Mouse (Mus musculus) skeletal muscle tissue, adult 2 months (tissue): Measurements from ENCODE around the gene Prex1.
"Not testable (repeated sequence)": the region's sequence is repeated elsewhere in the genome, so short reads cannot be mapped to it uniquely, and the experiment has no call there.

Experiments
- DNase-seq: peaks from one replicate; pipeline ENCODE4 v3.0.0-alpha.2; 2012; ENCODE audit warnings: low read depth, low spot score

Gene Prex1

DNA sequence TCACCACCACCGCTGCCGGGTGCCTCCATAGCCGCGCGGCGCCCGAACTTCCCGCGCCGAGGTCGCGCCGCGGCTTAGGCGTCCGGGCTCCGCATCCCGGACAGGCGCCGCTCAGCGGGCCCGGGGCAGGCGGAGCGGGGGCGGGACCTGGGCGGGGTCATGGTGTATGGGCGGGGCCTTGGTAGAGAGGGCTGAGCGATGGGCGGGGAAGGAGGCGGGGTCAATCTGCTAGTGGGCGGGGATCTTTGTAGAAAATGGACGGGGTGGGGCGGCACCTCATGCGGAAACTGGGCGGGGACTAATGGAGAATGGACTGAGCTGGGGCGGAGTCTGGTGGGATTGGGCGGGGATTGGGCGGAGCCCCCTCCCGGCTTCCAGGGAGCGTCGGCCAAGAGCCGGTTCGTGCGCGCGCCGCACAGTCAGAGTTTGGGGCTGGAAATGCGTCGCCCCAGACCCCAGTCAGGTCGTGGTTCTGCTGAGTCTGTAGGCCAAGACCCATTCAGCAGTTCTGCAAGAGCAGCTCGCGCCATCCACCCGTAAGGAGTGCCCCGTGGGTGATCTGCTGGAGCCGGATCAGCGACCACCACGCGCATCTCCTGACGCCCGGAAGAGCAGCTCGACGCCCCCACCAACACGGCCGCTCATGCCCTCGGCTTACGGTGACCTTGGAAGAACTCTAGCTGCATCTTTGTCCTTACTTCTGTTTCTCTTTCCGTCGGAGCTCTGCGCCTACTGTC lies at the start of gene Prex1:
TSS of gene Prex1 (minus strand) at position 143 of the 737 bp plus-strand sequence.
- DNase-seq = peak; percentile 97

DNA sequence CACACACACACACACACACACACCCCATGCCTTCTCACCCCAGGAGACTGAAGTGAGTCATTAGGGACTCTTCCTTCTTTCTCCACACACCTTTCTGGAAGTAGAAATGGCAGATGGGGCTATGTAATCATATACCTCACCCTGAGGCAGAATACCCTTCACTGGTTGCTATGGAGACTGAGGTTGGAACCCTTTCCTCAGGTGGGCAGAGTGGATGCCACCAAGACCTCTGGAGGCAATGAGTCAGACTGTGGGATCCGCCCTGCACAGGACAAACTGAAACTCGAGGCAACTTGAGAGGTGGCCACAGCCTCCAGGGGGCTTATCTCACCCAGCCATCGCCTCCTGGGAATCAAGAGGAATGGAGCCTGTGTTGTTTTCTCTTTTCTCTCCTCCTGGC lies 44.3 kb upstream of the Prex1 start:
- DNase-seq = no peak

DNA sequence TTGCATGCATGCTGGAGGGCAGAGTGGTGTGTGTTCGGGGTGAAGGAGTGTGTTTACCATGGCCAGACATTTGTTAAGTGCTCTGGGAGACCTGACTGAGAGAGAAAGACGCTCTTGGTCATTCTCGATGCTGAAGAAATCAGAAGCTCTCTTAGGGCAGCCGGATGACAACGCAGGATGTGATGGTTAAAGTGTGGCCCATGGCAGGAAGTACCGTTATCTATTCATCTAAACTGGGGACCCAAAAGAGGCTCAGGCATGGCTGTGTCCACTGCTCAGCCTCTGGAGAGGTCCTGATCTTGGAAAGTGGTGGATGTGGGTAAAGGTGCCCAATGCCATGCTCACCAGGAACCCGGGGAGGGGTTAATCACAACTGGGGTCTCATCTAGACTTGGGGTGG lies 41.1 kb upstream of the Prex1 start:
- DNase-seq = no peak

DNA sequence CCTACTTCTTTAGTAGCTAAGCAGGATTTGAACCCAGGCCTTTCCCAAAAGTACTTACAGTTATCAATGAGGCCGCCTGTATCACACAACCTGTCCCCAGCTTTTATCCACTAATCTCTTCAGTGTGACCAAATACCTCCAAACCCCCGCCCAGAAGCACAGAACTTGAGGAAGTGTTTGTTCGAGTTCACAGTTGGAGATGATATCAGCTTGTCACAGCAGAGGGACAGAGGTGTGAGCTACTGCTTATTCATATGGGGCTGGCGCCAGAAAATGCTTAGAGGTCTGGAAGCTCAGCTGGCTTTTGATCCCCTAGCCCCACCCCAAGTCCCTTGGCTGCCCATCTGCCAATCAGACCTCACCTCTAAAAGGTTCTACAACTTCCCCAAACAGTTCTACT lies 40.6 kb upstream of the Prex1 start:
- DNase-seq = no peak

DNA sequence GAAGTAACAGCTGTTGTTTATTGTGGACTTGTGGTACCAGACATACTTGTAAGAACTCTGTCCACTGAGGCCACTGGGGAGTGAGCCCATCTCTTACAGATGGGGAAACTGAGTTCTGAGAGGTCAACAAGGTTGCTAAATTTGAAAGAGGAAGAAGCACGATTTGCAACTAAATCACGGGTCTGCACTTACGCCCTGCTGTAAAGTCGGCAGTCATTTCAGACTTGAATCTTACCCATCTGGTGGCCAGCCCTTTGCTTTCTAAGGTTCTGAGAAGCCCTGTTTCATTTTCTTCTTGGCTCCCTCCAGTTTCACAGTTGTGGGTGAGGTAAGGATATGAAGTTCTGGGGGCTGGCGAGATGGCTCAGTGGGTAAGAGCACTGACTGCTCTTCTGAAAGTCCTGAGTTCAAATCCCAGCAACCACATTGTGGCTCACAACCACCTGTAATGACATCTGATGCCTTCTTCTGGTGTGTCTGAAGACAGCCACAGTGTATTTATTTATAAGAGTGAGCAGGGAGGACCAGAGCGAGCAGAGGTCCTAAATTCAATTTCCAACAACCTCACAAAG lies 37.1 kb upstream of the Prex1 start:
- no peak for DNase-seq

DNA sequence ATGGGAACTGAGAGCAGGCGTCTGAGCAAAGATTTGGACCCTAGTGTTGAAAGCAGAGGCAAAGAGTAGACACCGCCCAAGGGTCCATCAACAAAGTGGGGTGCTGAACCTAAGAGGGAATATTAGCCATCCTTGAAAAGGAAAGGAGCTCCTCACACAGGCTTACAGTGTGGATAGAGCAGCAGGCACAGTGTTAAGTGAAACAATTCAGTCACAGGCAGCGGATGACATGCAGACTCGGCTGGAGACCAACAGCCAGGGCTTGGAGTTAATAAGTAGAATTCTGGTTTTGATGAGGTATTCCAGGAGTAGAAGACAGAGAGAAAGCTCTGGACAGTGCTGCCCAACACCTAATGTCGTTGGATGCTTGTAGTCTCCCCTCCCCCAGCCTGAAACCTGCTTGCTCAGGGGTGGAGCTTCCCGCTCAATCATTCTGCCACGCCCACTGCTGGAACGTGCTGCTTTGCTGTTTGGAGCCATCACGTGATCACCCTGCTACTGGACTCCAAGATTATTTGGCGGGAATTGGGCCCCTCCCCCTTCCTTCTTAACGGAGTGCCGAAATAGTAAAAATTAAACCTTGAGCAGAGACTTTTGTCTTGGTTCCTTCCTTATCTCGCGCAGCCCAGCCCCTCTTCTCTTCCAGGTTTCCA lies 32.8 kb upstream of the Prex1 start:
- not testable (repeated sequence) for DNase-seq

DNA sequence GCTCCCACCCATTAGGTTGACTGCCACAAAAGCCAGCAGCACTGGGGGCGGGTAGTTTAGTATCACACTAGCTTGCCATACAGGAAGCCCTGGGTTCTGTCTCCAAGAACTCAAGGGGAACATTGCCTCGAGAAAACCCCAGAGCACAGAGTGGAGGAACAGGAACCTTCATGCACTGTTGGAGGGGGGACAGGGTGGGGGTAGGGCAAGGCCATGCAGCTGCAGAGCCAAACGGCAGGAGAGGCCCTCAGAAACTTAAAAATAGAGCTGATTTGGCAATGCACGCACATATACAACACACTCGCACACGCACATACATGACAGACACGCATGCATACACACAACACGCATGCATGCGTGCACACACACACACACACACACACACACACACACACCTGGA lies 32.2 kb upstream of the Prex1 start:
- DNase-seq = no peak

DNA sequence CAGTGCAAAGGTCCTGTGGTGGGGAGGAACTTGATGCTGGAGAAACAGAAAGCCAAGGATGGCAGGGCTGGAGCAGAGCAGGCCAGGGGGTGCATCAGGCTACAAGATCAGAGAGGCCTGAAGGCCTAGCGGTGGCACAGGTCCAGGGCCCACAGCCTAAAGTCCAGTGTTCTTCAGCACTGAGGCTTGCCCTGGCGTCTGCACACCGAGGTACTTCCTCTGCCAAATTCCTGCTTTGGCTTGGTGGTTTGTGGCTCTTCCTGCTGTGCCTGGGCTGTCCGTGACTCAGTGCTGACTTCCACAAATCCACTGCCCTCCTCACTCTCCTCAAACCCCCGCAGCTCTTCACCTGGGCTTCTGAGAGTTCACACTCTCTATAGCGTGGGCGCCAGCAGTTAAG lies 30.8 kb upstream of the Prex1 start:
- DNase-seq = peak; percentile 25

DNA sequence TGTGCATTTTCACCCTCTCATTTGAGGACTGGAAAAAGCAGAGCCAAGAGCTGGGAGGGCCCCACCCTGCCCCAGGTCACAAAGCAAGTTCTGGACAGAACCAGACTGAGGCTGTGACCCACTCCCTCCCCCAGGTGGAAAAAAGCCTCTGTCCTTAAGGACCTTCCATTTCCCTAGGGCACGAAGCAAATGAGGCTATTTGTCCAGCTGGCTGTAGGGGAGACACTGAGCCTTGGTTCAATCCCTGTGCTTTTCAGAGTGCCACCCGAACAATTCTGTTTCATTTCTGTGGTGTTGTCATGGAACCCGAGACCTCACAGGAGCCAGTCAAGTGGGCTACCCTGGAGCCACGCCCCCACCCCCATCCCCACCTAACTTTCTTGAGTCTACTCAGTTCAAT lies 29.9 kb upstream of the Prex1 start:
- no peak for DNase-seq

DNA sequence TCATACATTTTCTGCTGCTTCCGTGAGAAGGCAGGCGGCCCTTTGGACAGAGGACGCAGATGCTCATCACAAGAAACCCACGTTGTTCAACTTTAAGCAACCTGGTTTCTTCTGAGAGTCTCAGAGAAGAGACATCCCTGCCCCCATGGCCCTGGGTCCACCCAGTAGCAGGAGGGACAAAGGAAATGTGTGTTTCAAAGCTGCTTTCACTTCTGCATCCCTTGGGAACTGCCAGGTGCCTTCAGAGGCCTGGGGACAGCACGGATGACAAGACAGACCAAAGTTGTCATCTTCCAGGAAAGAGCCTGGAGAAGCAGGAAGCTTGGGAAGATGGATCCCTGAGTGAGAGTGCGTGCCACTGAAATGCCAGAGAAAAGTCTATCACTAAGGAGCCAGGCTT lies 27.8 kb upstream of the Prex1 start:
- DNase-seq = no peak

DNA sequence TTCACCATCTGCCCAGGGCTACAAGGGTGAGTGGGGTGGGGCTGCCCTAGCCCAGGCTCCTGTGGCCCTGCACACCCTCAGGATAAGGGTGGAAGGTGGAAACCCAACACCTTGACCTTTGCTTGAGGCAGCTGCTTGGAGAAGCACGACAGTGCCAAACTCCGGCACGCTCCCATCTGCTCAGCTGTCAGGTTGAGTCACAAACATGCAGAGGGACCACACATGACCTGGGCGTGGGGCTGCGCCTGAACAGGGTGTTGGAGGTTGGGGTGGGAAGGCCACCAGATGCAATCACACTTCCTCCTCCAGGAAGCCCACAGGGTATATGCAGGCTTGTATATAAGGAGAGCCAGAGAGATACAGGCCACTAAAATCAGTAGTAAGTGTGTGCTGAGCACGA lies 26.8 kb upstream of the Prex1 start:
- peak; percentile 94 for DNase-seq

DNA sequence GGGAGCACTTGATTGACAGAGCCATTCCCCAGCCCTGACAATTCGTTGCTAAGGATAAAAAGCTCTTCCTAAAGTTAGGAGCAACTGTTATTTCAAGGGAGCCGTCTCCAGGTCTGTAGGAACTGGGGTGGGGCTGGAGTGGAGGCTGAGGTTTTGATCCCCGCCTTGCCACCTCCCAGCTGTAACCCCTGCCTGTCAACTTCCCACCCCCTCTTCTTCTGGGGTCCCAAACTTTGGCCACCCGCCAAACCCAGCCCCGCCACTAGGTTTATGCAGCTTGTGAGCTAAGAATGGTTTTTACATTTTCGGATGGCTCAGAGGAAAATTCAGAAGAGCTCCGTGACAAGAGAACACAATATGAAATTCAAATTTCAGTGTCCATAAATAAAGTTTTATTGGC lies 23.7 kb upstream of the Prex1 start:
- DNase-seq = no peak

DNA sequence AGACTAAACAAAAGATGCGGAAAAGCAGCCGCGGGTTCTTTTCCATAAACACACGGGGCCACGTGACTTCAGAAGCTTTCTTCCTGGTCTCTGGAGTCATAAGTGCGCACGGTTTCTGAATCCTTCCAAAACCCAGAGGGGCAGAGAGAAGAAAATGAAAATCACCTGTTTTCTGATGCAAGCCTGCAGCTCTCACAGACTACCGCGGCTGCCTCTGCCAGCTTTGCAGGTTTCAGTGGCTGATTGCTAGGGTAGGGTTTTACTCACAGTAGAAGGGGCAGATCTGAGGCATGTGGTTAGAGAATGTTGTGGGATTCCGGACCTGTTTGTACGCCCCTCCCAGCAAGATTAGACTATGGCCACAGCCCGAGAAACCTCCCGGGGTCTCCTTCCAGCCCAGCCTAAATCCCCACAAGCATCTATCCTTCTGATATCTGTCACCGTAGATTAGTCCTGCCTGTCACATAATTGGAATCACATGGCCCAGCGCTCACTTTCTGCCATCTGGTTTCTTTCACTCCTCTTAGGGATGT lies 21.9 kb upstream of the Prex1 start:
- DNase-seq = no peak

DNA sequence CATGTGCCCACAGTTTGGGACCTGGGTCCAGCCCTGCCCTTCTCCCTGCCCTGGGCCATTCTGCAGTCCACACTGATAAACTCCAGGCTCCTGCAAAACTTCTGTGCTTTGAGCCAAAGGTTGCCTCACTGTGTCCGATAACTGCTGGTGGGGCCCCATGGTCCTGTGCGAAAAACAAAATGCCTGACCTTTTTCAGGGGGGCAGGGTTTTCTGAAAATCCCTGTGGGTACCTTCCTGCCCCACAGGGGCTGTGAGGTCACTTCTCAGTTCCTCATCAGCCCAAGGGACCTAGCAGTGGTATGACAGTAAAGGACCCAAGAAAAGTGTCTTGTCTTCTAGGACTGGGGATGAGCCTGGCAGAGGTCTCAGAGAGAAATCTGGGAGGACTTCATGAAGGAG lies 19.2 kb upstream of the Prex1 start:
- DNase-seq = no peak

DNA sequence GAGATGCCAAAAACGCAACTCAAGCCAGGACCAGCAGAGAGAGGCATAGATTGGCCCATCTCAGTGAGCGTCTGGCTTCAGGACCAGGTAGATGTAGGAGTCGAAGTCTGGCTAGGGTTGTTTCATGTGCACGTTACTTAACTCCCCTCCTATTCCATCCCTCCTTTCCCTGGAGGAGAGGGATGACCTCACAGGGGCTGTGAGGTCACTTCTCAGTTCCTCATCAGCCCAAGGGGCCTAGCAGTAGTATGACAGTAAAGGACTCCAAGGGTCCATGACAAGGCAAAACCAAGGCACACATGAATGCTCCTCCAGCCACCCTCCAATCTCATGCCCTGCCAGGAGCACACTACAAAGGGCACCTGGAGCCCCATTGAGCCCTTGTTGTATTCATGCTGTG lies 18.5 kb upstream of the Prex1 start:
- DNase-seq = no peak

DNA sequence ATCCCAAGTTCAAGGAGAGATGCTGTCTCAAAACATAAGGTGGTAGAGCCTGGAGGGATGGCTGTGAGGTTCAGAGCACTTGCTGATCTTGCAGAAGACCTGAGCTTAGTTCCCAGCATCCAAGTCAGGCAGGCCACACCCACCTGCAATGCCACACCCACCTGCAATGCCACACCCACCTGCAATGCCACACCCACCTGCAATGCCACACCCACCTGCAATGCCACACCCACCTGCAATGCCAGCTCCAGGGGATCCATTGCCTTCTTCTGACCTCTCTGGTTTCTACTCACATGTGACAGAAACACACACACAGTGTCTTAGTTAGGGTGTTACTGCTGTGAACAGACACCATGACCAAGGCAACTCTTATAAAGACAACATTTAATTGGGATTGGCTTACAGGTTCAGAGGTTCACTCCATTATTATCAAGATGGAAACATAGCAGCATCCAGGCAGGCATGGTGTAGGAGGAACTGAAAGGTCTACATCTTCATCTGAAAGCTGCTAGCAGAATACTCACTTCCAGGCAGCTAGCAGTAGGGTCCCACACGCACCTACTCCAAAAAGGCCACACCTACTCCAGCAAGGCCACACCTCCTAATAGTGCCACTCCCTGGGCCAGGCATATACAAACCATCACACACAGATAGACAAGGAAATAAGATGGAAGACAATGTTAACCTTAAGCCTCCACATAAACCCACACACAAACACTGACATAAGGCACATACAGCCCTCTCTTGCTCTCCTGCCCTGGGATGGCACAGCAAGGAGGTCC lies 17.7 kb upstream of the Prex1 start:
- DNase-seq = not testable (repeated sequence)

DNA sequence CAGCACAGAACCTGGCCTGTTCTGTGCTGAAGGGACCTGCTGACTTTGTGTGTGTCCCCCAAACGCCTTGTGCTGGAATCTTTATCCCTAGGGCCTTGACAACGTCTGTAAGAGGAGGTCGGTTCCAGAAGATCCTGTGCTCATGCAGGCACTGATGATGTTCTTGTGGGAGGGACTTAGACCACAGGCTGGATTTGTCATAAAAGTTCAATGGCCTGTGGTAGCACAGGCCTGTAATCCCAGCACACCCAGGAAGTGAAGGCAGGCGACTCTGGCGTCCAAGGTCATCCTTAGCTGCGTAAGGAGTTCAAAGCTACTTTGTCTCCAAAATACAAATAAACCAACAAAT lies 16.9 kb upstream of the Prex1 start:
- DNase-seq = peak; percentile 61

DNA sequence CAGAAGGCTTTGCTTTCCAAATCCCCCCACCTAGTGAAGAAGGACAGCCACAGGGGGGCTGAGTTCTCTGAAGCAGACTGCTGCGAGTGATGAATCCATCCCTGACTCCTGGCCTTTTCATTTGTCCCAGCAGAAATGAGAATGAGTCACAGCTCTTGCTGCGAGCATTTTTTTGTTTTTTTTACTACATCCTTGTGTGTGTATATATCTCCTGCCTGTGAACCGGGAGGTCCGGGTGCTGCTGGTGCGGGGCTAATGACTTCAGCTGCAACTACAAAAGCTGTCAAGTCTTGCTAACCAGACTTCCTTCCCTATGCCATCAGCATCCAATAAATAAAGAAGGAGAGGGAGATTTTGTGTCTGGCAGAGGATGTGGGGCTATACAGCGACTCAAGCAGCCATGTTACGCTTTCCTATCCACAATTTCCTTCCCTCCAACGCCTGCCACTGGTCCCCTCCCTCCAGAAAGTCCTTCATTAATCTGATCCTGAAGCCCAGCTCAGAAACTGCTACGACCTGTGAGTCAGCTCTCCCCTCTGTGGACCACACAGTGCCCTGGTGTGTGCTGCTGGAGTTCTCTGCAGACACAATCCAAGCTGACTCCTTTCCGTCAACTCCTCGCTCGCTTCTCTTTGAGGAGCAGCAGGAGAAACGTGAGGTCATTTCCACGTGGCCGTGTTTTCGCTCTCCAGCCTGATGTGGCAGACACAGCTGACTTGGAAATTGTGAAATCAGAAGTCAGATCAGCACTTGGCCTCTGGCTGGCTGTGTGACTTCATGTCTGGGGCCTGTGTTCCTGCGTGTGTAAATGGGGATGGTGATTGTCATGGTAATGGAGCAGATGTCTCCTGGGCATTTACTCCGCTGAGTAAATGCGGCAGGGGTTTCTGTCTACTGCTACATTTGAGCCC lies 16.3 kb upstream of the Prex1 start:
- peak; percentile 88 for DNase-seq

DNA sequence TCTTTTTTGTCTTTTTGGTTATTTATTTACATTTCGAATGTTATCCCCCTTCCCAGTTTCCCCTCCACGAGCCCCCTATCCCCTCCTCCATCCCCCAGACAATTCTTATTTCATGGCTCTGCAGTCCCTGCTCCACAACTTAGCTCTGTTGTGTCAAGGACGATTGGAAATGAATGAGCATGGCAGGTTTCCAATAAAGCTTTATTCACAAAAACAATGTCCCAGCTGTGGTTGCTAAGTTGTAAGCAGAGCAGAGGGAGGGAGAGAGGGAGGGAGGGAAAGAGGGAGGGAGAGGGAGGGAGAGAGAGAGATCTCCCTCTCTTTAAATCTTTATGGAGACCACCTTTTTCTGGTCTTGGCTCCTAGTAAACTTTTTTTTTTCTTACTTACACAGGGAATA lies 15.4 kb upstream of the Prex1 start:
- no peak for DNase-seq

DNA sequence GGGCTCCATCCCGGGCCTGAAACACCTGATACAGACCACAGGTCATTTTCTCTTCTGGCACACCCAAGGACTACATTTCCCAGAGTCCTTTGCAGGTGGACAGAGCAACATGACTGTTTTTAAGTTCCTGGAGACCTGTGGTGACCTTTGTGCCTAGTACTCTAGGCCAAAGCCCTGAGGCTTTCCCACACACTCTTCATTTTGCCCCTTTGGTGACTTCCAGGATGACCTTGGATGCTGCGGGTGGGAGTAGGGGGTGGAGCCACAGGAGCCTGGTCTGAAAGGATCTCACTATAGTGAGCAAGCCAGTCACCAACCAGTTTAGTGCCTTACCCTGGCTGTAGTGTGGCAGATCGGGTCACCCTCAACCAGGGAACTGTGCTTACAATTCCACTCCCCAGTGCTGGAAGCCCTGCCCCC lies 14.6 kb upstream of the Prex1 start:
- no peak for DNase-seq

DNA sequence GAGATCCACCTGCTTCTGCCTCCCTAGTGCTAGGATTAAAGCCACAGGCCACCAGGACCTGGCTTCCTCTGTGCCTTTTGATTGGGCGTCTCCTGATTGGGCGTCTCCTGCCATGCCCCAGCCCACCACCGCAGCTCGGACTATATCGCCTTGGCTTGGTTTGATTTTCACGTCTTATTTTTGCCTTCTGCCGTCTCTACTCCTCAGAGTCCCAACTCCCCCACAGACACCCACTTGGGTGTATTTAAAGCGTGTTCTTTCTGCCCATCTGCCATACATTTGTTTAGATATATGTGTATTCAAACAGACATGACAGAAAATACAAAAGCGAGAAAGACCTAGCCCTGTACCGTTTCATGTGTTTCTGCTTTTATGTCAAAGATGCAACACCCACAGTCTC lies 14.2 kb upstream of the Prex1 start:
- no peak for DNase-seq
